13 mouse cellular contexts compared by ENCODE assay signal in genomic region chr6:72065988-72066387, GRCm38 (mm10).
"Had no signal": no experiment of that assay in that cellular context is flagged by ENCODE, and none has a peak within 500 bp of the region (broad histone marks: within the 10 kb centered on the region; RNA-seq: fewer than 3 reads in every experiment).

No protein-coding gene starts in this region.

- H3K27ac ChIP-seq: left cerebral cortex, adult 2 months; limb, embryonic 12.5 days; liver, embryonic 13.5 days; midbrain, embryonic 15.5 days; neural tube, embryonic 12.5 days had no signal

- ATAC-seq: inflammation-experienced regulatory T-cells, adult 6 months; liver, postnatal 0 days; midbrain, embryonic 15.5 days had no signal

- H3K9me3 ChIP-seq: limb, embryonic 12.5 days; liver, embryonic 13.5 days; midbrain, embryonic 15.5 days; neural tube, embryonic 12.5 days had no signal

- DNase-seq: kidney, adult 2 months; kidney, postnatal 25 days; liver; liver, embryonic 13.5 days; liver, postnatal 0 days; lung, postnatal 36 days; thymus, adult 2 months; thymus, postnatal 25 days had no signal

- H3K36me3 ChIP-seq: limb, embryonic 12.5 days; liver, embryonic 13.5 days; midbrain, embryonic 15.5 days; neural tube, embryonic 12.5 days had no signal

- H3K4me2 ChIP-seq: limb, embryonic 12.5 days; liver, embryonic 13.5 days; midbrain, embryonic 15.5 days; neural tube, embryonic 12.5 days had no signal

- H3K9ac ChIP-seq: limb, embryonic 12.5 days; liver, embryonic 13.5 days; liver, postnatal 0 days; midbrain, embryonic 15.5 days; neural tube, embryonic 12.5 days had no signal

- H3K4me1 ChIP-seq: limb, embryonic 12.5 days; liver, embryonic 13.5 days; midbrain, embryonic 15.5 days; neural tube, embryonic 12.5 days had no signal

- H3K4me3 ChIP-seq: left cerebral cortex, adult 2 months; limb, embryonic 12.5 days; liver, embryonic 13.5 days; midbrain, embryonic 15.5 days; neural tube, embryonic 12.5 days had no signal

- H3K27me3 ChIP-seq: limb, embryonic 12.5 days; liver, embryonic 13.5 days; midbrain, embryonic 15.5 days; neural tube, embryonic 12.5 days had no signal
